Mouse (Mus musculus) thymus, postnatal 25 days (tissue): Measurements from ENCODE around the gene Zmym3.

Experiments
- DNase-seq: peaks from one replicate; pipeline ENCODE4 v3.0.0; 2022

Zmym3 gene

DNA sequence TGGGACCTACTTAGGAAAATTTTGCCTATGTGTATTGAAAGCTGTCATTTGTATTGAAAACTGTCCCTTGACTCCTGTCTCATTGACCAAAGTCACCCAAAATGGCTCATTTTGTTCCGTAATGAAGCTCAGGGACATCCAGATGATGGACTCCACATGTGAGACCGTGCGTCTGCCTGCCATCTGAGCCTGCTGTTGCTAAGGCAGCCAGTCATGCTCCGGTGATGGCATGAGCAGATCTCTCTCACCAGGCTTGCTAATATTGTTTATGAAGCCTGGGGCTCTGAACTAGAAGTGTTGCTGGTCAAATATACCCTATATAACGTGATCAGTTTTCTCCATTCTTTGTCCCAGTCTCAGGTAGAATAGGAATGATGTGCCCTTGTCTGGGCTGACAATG, 47.7 kb downstream of the Zmym3 start:
- DNase-seq, result no peak

DNA sequence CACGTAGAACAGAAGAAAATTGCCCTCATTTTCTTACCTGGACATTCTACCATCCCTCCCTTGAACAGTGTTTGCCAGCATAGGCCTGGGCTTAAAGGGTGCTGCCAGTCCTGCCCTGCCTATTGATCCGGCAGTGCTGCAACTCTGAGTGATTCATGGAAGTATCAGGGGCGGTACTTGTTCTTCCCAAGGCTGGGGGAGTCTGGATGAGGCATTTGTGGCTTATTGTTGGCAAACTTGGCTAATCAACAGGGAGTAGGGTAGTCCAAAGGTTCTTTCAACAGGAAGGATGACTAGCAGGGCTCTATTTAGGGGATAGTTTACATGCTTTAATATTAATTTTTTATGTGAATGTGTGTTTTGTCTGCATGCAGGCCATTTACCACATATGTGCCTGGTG, 50.1 kb downstream of the Zmym3 start:
- no peak for DNase-seq

- no peak for DNase-seq
Measured at GRCm38 (mm10) chrX:101369001-101369400, 51.6 kb downstream of the Zmym3 start.

DNA sequence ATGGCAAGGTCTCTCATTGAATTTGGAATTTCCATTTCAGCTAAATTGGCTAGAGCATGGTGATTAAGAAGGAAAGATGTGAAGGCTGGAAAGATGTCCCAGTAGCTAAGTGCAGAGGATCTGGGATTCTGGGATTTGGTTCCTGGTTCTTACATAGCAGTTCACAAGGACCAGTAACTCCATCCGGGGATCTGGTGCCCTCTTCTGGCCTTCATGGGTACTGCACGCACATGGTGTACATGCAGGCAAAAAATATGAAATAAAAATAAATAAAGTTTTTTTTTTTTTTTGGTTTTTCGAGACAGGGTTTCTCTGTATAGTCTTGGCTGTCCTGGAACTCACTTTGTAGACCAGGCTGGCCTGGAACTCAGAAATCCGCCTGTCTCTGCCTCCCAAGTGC, 61.7 kb downstream of the Zmym3 start:
- DNase-seq, result peak; percentile 8
